Mouse (Mus musculus) CH12.LX (cell line): ENCODE measurements around the gene Hcar2. TPM values are rescaled to one million over a fixed set of nuclear protein-coding genes. Genes with fewer than 3 reads are reported as not detected.

Experiments
- DNase-seq: peaks from one replicate; pipeline ENCODE4 v3.0.0-alpha.2; 2013; ENCODE audit errors: extremely low read depth
- H3K27ac ChIP-seq: 2 replicates; pipeline ENCODE4 v1.5.1; 2012; ENCODE audit warnings: low read depth, mild to moderate bottlenecking, control low read depth, moderate library complexity; ENCODE audit not compliant: insufficient read depth
- H3K27me3 ChIP-seq: replicated peaks from 2 replicates; pipeline ENCODE3; 2012; ENCODE audit warnings: inconsistent platforms
- H3K36me3 ChIP-seq, 2 experiments: replicated peaks in 1 of 2; 2 replicates each; pipeline versions ENCODE3 to v1.6.1; 2012; ENCODE audit warnings: inconsistent platforms in 1 of 2, low read length in 1 of 2, mild to moderate bottlenecking in 1 of 2, mixed read lengths in 1 of 2, moderate library complexity in 1 of 2; ENCODE audit not compliant: control insufficient read depth in 1 of 2, insufficient read depth in 1 of 2
- H3K4me1 ChIP-seq, 2 experiments: 2 replicates each; pipeline ENCODE4 v1.6.1; 2012; ENCODE audit warnings: inconsistent platforms in 1 of 2, moderate library complexity in 1 of 2; ENCODE audit not compliant: insufficient read depth in 2 of 2, control insufficient read depth in 1 of 2
- H3K4me2 ChIP-seq: 2 replicates; pipeline ENCODE4 v1.6.1; 2012; ENCODE audit warnings: low read depth, mild to moderate bottlenecking, control low read depth; ENCODE audit not compliant: poor library complexity, insufficient read depth, severe bottlenecking
- H3K4me3 ChIP-seq, 3 experiments: fragments of 150-350 bp in 1 of 3; sonication (generic) in 1 of 3; replicated peaks in 1 of 3; 2 replicates each; pipeline versions ENCODE3 to v1.5.1; 2011 to 2012; ENCODE audit warnings: low read depth in 2 of 3, low read length in 2 of 3, mild to moderate bottlenecking in 2 of 3, moderate library complexity in 2 of 3, control low read depth in 1 of 3, improper control_type of control experiment in 1 of 3, inconsistent platforms in 1 of 3, mixed read lengths in 1 of 3; ENCODE audit not compliant: poor library complexity in 1 of 3
- H3K79me2 ChIP-seq: replicated peaks from 2 replicates; pipeline ENCODE4 v1.6.1; 2012; ENCODE audit warnings: mild to moderate bottlenecking, moderate library complexity; ENCODE audit not compliant: control insufficient read depth, poor library complexity, insufficient read depth, severe bottlenecking; ENCODE audit errors: extremely low read depth
- H3K9ac ChIP-seq: 2 replicates; pipeline ENCODE4 v1.6.1; 2012; ENCODE audit warnings: low read depth, mild to moderate bottlenecking, control low read depth, moderate library complexity; ENCODE audit not compliant: insufficient read depth
- H3K9me3 ChIP-seq: replicated peaks from 2 replicates; pipeline ENCODE3; 2012; ENCODE audit warnings: low read length, inconsistent platforms, mixed read lengths
- CHD1 ChIP-seq: IDR thresholded peaks from 2 replicates; pipeline ENCODE4 v1.6.1; 2012; ENCODE audit warnings: low read depth, low read length, improper control_type of control experiment, inconsistent platforms
- CHD2 ChIP-seq: IDR thresholded peaks from 2 replicates; pipeline ENCODE4 v1.6.1; 2011; ENCODE audit warnings: low read length, improper control_type of control experiment
- E2F4 ChIP-seq: IDR thresholded peaks from 2 replicates; pipeline ENCODE4 v1.6.1; 2011; ENCODE audit warnings: low read depth, low read length, improper control_type of control experiment; ENCODE audit not compliant: insufficient replicate concordance
- ELF1 ChIP-seq: IDR thresholded peaks from 2 replicates; pipeline ENCODE4 v1.6.1; 2014; ENCODE audit warnings: low read depth, mild to moderate bottlenecking, inconsistent platforms, low read length, improper control_type of control experiment
- EP300 ChIP-seq: IDR thresholded peaks from 2 replicates; pipeline ENCODE4 v1.6.1; 2011; ENCODE audit warnings: low read length, improper control_type of control experiment
- GABPA ChIP-seq: IDR thresholded peaks from 2 replicates; pipeline ENCODE4 v1.6.1; 2012; ENCODE audit warnings: low read depth, low read length, improper control_type of control experiment, inconsistent platforms; ENCODE audit not compliant: insufficient replicate concordance
- HCFC1 ChIP-seq: IDR thresholded peaks from 2 replicates; pipeline ENCODE4 v1.6.1; 2012; ENCODE audit warnings: low read depth, mild to moderate bottlenecking, inconsistent platforms, low read length, improper control_type of control experiment
- IRF4 ChIP-seq: IDR thresholded peaks from 2 replicates; pipeline ENCODE4 v1.6.1; 2014; ENCODE audit warnings: low read depth, mild to moderate bottlenecking, inconsistent platforms, low read length, improper control_type of control experiment
- JUN ChIP-seq: IDR thresholded peaks from 2 replicates; pipeline ENCODE4 v1.6.1; 2011; ENCODE audit warnings: low read depth, mild to moderate bottlenecking, low read length, improper control_type of control experiment, moderate library complexity; ENCODE audit not compliant: insufficient read depth
- KAT2A ChIP-seq: IDR thresholded peaks from 2 replicates; pipeline ENCODE4 v1.6.1; 2012; ENCODE audit warnings: low read length, improper control_type of control experiment, inconsistent platforms; ENCODE audit not compliant: insufficient replicate concordance
- MAFK ChIP-seq: IDR thresholded peaks from 2 replicates; pipeline ENCODE4 v1.6.1; 2011; ENCODE audit warnings: low read length, improper control_type of control experiment; ENCODE audit not compliant: insufficient replicate concordance
- MAX ChIP-seq: IDR thresholded peaks from 2 replicates; pipeline ENCODE4 v1.6.1; 2011; ENCODE audit warnings: low read length, improper control_type of control experiment
- MAZ ChIP-seq: IDR thresholded peaks from 2 replicates; pipeline ENCODE4 v1.6.1; 2012; ENCODE audit warnings: low read depth, mild to moderate bottlenecking, inconsistent platforms, low read length, improper control_type of control experiment, moderate library complexity
- MEF2A ChIP-seq: IDR thresholded peaks from 2 replicates; pipeline ENCODE4 v1.6.1; 2014; ENCODE audit warnings: low read depth, mild to moderate bottlenecking, inconsistent platforms, low read length, improper control_type of control experiment, borderline replicate concordance
- MXI1 ChIP-seq: IDR thresholded peaks from 2 replicates; pipeline ENCODE4 v1.6.1; 2011; ENCODE audit warnings: mild to moderate bottlenecking, low read depth, low read length, improper control_type of control experiment
- MYC ChIP-seq: IDR thresholded peaks from 2 replicates; pipeline ENCODE4 v1.6.1; 2011; ENCODE audit warnings: low read depth, mild to moderate bottlenecking, improper control_type of control experiment, low read length
- NELFE ChIP-seq: IDR thresholded peaks from 2 replicates; pipeline ENCODE4 v1.6.1; 2011; ENCODE audit warnings: low read depth, low read length, improper control_type of control experiment
- PAX5 ChIP-seq: IDR thresholded peaks from 2 replicates; pipeline ENCODE4 v1.6.1; 2012; ENCODE audit warnings: low read length, inconsistent platforms, mixed read lengths
- POLR2A ChIP-seq: IDR thresholded peaks from 2 replicates; pipeline ENCODE4 v1.6.1; 2011; ENCODE audit warnings: low read depth, mild to moderate bottlenecking, improper control_type of control experiment, low read length
- RAD21 ChIP-seq: IDR thresholded peaks from 2 replicates; pipeline ENCODE4 v1.6.1; 2011; ENCODE audit warnings: low read depth, mild to moderate bottlenecking, low read length, improper control_type of control experiment, moderate library complexity
- RCOR1 ChIP-seq: conservative IDR thresholded peaks from 2 replicates; pipeline ENCODE4 v1.6.1; 2012; ENCODE audit warnings: low read depth, mild to moderate bottlenecking, inconsistent platforms, low read length, improper control_type of control experiment
- SIN3A ChIP-seq: IDR thresholded peaks from 2 replicates; pipeline ENCODE4 v1.6.1; 2012; ENCODE audit warnings: low read length, improper control_type of control experiment, inconsistent platforms
- TBP ChIP-seq: conservative IDR thresholded peaks from 2 replicates; pipeline ENCODE4 v1.6.1; 2011; ENCODE audit warnings: low read depth, low read length, improper control_type of control experiment
- USF1 ChIP-seq: IDR thresholded peaks from 2 replicates; pipeline ENCODE4 v1.6.1; 2014; ENCODE audit warnings: low read depth, mild to moderate bottlenecking, inconsistent platforms, low read length, improper control_type of control experiment
- USF2 ChIP-seq: conservative IDR thresholded peaks from 2 replicates; pipeline ENCODE4 v1.6.1; 2011; ENCODE audit warnings: low read depth, low read length, improper control_type of control experiment
- ZNF384 ChIP-seq: IDR thresholded peaks from 2 replicates; pipeline ENCODE4 v1.6.1; 2012; ENCODE audit warnings: low read depth, low read length, improper control_type of control experiment, inconsistent platforms
- dilution Hi-C: fragments of 300-500 bp; cut with MboI; formaldehyde crosslinking; loops from 2 replicates; pipeline ENCODE4 v1.14.3; 2020; ENCODE audit warnings: low sequenced_read_pairs; ENCODE audit not compliant: extremely low pct_unique_long_range_greater_than_20kb, extremely low pct_ligation_motif_present
- in situ Hi-C: fragments of 300-500 bp; cut with MboI; formaldehyde crosslinking; loops from 3 replicates; pipeline ENCODE4 v1.14.3; 2019; ENCODE audit warnings: low sequenced_read_pairs, low pct_ligation_motif_present, low pct_unique_long_range_greater_than_20kb, mixed read lengths
- polyA plus RNA-seq: library from polyadenylated mRNA; unstranded; fragments of >175 nt; gene quantifications from 2 replicates; pipeline ENCODE4 v1.2.1, GENCODE M21; 2012; ENCODE audit warnings: low read depth; ENCODE audit not compliant: insufficient read length
- total RNA-seq, 2 experiments: library from RNA; depleted of rRNA; stranded (reverse); fragments of 300-350 nt in 1 of 2; fragments of >200 nt in 1 of 2; gene quantifications; 2 replicates each; pipeline ENCODE4 v1.2.3; 2012 to 2014

The Hcar2 gene
- total and polyA plus RNA-seq, 3 experiments = not detected

GRCm38 (mm10) chr5:123854511-123854910 is 10.8 kb downstream of the Hcar2 start:
- Histone ChIP-seq H3K27me3 (no peaks in the 10 kb centered on the region), H3K79me2 (no peaks in the 10 kb centered on the region), H3K9me3 (no peaks in the 10 kb centered on the region), H3K9ac (no peak overlapping the region), H3K36me3 (no peaks in the 10 kb centered on the region), H3K4me2 (no peak overlapping the region), H3K4me1 (peaks cover 5 to 17% of the 10 kb centered on the region in 2 experiments; a peak in 3 of 4 replicates), H3K27ac (no peak overlapping the region), H3K4me3 (no peak overlapping the region)
- in situ Hi-C loops = no loop called here
- no peak for DNase-seq
- dilution Hi-C loops = no loop called here
- TF ChIP-seq ELF1 = no peak
- no peak for TF ChIP-seq MAFK
- TF ChIP-seq MAZ = no peak
- TF ChIP-seq USF1 = no peak
- TF ChIP-seq TBP = no peak
- TF ChIP-seq IRF4 = no peak
- TF ChIP-seq E2F4 = no peak
- no peak for TF ChIP-seq PAX5
- TF ChIP-seq HCFC1 = no peak

- no peaks in the 10 kb centered on the region for H3K9me3 ChIP-seq
- H3K4me3 ChIP-seq = no peak overlapping the region
- H3K4me2 ChIP-seq = no peak overlapping the region
- H3K4me1 ChIP-seq = peaks cover 5 to 16% of the 10 kb centered on the region in 2 experiments; a peak in 3 of 4 replicates
- no peak overlapping the region for H3K9ac ChIP-seq
- no peak for DNase-seq
- no peak for TF ChIP-seq USF2
- no peak for TF ChIP-seq CHD2
- no peak for TF ChIP-seq MAFK
- no peak for TF ChIP-seq IRF4
- TF ChIP-seq ZNF384 = no peak
- TF ChIP-seq PAX5 = no peak
- no peak overlapping the region for H3K27ac ChIP-seq
- in situ Hi-C loops = no loop called here
- H3K79me2 ChIP-seq = no peaks in the 10 kb centered on the region
- no peaks in the 10 kb centered on the region for H3K36me3 ChIP-seq
- no peaks in the 10 kb centered on the region for H3K27me3 ChIP-seq
- dilution Hi-C loops = no loop called here
Observed at GRCm38 (mm10) chr5:123853877-123854504, 11.3 kb downstream of the Hcar2 start.

GRCm38 (mm10) chr5:123851398-123851797 is 13.9 kb downstream of the Hcar2 start:
- no peaks in the 10 kb centered on the region for H3K79me2 ChIP-seq
- peaks cover 5 to 10% of the 10 kb centered on the region in 2 experiments; a peak in 3 of 4 replicates for H3K4me1 ChIP-seq
- in situ Hi-C loops (no loop called here), dilution Hi-C loops (no loop called here)
- H3K4me3 ChIP-seq = no peak overlapping the region
- no peak overlapping the region for H3K4me2 ChIP-seq
- H3K9me3 ChIP-seq = no peaks in the 10 kb centered on the region
- no peaks in the 10 kb centered on the region for H3K36me3 ChIP-seq
- DNase-seq = peak; percentile 54
- H3K27me3 ChIP-seq = no peaks in the 10 kb centered on the region
- H3K27ac ChIP-seq = no peak overlapping the region
- H3K9ac ChIP-seq = no peak overlapping the region
- TF ChIP-seq MEF2A (no peak), MXI1 (no peak), MYC (no peak), CHD1 (no peak), TBP (no peak), SIN3A (no peak), EP300 (no peak), POLR2A (no peak), ZNF384 (no peak), GABPA (no peak), RAD21 (no peak), NELFE (0 out of 2 replicates have a peak, but pooled peaks have one; percentile 29), JUN (no peak), ELF1 (peak; percentile 64), MAZ (0 out of 2 replicates have a peak, but pooled peaks have one; percentile 27), MAX (0 out of 2 replicates have a peak, but pooled peaks have one; percentile 27), KAT2A (no peak), RCOR1 (no peak), E2F4 (no peak)
